Mouse (Mus musculus) brain, embryonic 14.5 days (tissue): Measurements from ENCODE around the gene Ostf1.

ENCODE experiments used
- CTCF ChIP-seq: fragments of 200-500 bp; IDR thresholded peaks from 2 replicates; pipeline ENCODE4 v1.5.1; 2012; ENCODE audit warnings: inconsistent platforms, mild to moderate bottlenecking, moderate library complexity, borderline replicate concordance; ENCODE audit not compliant: insufficient read depth, insufficient read length; ENCODE audit errors: extremely low read depth
- POLR2A ChIP-seq: fragments of 200-500 bp; IDR thresholded peaks from 2 replicates; pipeline ENCODE4 v1.6.1; 2012; ENCODE audit warnings: mild to moderate bottlenecking, inconsistent platforms, borderline replicate concordance; ENCODE audit not compliant: poor library complexity, insufficient read depth, insufficient read length, severe bottlenecking; ENCODE audit errors: extremely low read depth

GRCm38 (mm10) chr19:18631161-18631643, 421 bp downstream of the Ostf1 start:
- TF ChIP-seq POLR2A (no peak), CTCF (no peak)
